Mouse (Mus musculus): ENCODE results near the gene H2-Eb1.
"Not testable (repeated sequence)": the region's sequence is repeated elsewhere in the genome, so short reads cannot be mapped to it uniquely, and the experiment has no call there.

Gene H2-Eb1

DNA sequence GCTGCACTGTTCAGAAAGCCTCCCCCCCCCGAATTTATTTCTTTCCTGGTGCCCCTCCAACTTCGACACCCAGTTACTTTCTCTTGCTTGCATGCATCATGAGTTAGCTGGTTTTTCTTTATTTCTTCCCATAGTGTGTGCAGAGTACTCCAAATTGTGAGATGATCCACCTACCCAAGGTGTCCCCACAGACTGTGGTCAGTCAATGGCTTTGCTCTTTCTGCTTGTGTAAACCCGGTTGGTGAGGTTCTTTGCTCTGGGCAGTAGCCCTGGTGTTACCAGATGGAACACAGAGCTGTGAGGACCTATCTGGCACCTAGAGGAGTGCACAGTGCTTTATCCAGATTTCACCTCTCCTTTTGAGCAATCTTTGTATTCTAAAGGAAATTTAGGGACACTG lies 17.5 kb upstream of the H2-Eb1 start:
- no peak for DNase-seq (ENCODE audit: low read depth in 2 of 2, low spot score in 2 of 2)

DNA sequence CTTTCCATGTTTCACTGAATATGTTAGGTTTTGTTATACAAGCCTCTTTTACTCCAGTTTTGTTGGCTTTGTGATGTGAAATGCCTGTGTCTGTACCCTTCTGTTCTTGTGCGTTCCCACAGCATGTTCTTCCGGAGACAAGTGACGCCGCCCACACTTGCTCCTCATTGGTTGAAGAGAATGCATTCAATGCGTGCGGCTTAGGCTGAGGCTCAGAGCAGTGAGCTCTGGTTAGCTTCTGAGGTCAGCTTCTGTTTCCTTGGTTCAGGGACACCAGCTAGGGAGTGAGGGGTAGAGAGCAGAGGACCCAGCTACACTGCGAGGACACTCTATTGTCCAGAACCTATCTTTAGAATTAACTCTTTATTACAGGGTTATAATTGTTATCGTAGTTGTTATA lies 14.1 kb upstream of the H2-Eb1 start:
- peak; percentile 67 to 79 for DNase-seq (ENCODE audit: low read depth in 2 of 2, low spot score in 2 of 2)

DNA sequence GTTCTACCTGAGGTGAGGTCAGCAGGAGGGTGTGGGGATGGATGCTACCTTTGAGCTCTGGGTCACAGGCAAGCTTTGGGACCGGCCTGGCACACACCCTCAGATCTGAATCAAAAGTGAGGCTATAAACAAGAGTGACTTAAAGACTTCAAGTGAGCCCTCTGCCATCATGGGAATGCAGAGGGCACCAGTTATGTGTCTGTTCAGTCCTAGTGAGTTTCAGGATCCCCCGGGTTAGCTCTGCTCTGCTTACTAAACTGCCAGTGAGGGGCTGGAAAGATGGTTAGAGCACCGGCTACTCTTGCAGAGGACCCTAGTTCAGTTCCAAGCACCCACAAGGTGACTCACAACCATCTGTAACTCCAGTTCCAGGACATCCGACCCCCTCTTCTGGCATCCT lies 13.1 kb upstream of the H2-Eb1 start:
- no peak for DNase-seq (ENCODE audit: low read depth in 2 of 2, low spot score in 2 of 2)

DNA sequence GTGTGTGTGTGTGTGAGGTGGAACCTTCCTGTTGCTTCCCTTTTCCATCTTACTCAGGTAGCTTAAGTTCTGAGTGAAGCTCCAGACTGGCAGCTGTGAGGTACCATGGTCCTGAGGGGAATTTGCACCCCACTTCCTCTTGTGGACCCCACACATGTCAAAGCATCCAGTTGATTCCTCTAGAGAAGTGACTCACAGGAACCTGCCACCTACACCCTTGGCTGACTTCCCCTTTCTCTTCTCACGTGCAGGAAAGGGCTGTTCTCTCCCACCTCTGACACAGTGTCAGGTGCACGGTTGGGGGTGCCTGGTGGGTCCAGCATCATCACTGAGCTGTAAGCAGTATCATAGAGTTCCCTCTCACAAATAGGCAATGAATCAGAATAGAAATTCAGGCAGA lies 12.1 kb upstream of the H2-Eb1 start:
- DNase-seq (ENCODE audit: low read depth in 2 of 2, low spot score in 2 of 2), result no peak

DNA sequence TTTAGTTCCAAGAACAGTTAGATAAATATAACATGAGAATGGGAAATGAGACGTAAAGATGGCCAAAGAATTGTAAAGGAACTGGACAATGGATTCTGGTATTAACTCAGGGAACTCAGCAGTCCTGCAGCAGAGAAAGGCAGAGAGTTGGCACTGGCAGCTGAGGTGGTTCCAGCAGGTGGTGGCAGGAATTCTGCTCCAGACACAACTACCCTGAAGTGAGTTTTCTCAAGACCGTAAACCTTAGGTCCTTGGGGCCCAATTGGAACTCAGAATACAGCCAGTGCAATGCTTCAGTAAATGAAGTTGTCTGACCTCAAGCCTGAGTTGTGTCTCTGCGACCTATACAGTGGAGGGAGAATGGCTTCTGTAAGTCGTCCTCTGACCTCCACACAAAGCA lies 11.4 kb upstream of the H2-Eb1 start:
- no peak for DNase-seq (ENCODE audit: low read depth in 2 of 2, low spot score in 2 of 2)

DNA sequence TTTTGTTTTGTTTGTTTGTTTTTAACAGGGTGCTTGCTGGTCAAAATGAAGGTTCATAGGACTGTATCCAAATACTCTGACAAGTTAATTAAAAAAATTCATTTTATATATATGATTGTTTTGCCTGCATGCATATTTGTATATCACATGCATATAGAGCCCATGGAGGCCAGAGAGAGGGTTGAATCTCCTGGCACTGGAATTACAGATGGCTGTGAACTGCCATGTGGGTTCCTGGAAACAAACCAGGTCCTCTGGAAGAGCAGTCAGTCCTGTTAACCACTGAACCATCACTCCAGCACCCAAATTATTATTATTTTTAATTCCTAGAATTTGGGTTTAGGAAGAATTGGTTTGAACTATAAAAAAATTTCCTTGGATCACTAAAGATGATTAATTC lies 10.4 kb upstream of the H2-Eb1 start:
- no peak for DNase-seq (ENCODE audit: low read depth in 2 of 2, low spot score in 2 of 2)

DNA sequence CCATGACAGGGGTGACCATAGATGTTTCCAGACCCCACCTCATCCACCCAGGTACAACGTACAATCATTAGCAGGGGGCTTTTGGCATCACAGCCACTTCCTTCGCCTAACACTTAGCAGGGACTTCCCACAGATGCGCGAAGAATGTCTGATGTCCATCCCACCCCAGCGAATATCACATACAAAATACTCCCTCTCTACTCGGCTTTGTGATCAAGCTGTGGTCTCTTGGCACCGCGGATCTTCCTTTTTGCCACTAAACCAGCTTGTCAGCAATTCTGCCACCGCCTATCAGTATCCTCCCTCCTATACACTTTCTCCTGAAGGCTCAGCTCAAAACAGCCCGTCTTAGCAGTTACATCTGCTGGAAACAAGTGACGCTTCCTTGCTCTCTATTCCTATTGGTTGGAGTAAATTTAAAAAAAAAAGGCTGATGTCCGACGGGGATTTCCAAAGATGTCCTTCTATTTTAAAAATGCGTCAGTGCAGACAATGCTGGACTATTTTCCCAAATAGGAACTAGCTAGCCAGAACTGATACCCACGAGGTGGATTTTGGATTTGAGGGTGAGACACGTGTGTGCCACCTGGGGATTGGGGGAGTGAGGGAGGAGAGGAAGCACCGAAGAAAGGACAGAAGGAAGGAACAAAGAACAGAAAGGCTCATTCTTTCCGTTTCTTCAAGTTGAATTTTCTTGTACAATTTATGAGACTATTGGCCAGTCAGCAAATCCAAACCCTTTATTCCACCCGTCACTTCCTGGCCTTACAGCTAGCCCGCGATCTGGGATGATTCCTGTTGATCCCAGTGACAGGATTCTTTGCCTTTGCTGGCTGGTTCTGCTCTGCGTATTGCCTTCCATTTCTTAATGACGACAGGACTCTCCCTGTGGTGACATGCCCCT lies 9.5 kb upstream of the H2-Eb1 start:
- peak; percentile 47 to 60 for DNase-seq (ENCODE audit: low read depth in 2 of 2, low spot score in 2 of 2)

DNA sequence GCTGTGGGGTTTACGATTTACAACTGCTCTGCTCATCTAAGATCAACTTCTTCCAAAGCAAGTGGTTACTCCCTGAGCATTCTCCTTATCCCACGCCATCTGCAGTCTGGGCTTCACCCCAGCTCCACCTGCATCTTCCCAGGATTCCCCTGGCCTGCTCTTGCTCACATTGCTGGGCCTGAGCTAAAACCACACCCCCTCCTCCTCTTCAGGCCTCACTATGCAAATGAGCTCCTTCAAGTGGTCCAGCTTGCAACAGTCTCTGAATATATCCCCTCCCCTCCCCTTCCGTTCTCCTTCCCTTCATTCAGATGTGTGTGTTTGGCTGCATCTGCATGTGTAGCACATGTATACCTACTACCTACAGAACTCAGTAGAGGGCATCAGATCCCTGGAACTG lies 6.3 kb upstream of the H2-Eb1 start:
- no peak for DNase-seq (ENCODE audit: low read depth in 2 of 2, low spot score in 2 of 2)

DNA sequence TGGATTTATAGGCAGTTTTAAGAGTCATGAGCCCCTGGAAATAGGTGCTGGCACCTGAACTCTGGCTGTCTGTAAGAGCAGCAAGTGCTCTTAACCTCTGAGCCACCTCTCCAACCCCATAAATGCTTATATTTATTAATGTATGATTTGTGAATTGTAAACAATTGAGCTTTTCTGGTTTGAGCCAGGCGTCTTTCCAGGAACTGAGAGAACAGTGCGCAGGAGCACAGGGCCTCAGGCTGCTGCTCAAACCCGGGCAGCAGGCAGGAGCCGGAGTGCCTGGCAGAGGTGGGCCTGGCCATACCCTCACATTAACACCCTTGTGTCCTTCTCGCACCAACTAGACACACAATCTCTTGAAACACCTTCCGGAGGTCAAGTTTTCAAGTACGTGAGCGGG lies 5.6 kb upstream of the H2-Eb1 start:
- no peak for DNase-seq (ENCODE audit: low read depth in 2 of 2, low spot score in 2 of 2)

DNA sequence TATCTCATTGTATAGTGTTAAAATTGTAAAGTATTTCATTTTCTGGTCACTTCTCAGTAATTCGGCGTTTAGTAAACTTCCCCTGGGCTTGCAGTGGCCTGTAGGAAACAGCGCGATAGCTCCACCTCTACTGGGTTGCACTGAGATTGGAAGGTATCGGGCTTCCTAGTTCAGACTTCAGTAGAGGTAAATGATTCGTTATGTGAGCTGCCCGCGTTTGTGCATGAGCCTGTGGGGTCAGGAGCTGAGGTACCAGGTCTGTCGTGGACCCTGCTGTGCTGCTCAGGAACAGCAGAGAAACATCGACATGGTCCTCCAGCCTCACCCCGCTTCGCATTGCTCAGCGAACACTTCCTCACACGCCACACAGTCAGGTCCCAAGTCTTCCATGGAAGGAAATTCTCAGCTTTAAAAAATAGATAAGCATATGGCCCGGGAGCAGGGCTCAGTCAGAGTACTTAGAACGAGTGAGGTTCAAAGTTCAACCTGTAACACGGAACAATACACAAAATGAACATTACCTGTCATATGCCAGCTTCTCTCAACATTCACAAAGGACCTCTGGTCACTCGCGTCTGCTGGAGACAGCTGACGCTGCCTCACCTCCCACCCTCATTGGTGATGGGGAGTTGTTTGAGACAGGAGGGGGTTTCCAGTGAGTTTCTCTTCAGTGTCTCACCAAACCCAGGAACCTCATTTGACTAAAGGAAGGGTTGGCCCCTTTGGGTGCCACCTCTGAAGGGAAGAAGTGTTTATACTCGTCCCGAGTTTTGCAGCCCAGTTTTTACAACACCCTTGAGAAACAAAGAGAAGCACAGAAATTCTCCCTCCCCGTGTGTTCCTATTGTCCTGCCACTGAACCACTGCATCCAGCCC lies 4.7 kb upstream of the H2-Eb1 start:
- DNase-seq (ENCODE audit: low read depth in 2 of 2, low spot score in 2 of 2), result no peak

DNA sequence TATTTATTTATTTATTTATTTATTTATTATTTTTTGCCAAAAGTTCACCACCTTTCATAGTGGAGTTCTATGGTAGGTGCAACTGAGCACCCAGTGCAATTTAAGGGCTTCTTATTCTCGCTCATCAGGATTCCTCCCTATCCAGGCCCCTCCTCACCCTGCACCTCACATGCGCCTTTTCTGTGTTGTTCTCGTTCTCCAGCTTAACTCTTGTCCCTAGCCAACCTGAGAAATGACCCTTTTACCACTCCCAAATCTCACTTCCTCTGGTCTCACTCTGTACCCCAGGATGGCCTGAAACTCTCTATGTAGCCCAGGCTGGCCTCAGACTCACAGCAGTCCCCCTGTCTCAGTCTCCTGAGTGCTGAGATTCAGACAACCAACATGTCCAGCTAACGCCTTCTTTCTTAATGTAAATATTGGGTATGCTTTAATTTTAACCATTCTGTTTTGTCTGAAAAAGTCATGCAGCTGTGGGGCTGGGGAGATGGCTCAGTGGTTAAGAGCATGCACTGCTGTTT lies 3.9 kb upstream of the H2-Eb1 start:
- DNase-seq (ENCODE audit: low read depth in 2 of 2, low spot score in 2 of 2), result no peak

DNA sequence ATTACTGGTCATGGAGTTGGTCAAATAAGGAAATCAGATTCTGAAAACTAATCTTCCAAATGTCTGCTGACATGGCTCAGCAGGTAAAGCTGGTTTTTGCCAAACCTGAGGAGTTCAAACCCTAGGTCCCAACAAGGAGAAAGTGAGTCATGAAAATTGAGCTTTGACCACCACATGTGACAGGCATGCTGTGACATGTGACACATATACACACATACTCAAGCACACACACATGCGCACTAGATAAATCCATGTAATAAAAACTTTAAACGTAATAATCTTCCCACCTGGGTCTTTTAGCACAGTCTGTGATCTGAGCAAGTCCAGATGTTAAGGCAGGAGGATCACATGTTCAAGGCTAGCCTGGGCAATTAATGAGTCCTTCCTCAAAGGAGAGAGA lies 1.9 kb upstream of the H2-Eb1 start:
- DNase-seq (ENCODE audit: low read depth in 2 of 2, low spot score in 2 of 2), result no peak

DNA sequence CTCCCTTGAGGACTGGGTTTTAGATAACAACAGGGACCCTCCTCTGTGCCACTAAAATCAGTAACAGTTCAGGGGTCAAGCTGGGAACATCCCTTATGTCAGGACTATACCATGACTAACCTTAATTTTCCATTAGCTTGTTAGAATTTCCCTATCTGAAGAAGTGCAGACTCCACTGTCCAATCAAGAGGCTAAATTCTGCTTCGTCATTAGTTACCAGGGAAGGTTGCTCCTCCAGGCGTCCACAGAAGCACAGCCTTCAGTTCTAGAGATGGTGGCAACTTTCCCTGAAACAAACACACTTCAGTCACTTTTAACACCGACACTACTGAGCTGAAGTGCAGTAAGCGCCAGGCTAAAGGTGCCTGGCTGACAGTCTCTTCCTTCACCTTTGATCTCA lies 916 bp upstream of the H2-Eb1 start:
- DNase-seq (ENCODE audit: low read depth in 2 of 2, low spot score in 2 of 2), result peak; percentile 55 to 59

DNA sequence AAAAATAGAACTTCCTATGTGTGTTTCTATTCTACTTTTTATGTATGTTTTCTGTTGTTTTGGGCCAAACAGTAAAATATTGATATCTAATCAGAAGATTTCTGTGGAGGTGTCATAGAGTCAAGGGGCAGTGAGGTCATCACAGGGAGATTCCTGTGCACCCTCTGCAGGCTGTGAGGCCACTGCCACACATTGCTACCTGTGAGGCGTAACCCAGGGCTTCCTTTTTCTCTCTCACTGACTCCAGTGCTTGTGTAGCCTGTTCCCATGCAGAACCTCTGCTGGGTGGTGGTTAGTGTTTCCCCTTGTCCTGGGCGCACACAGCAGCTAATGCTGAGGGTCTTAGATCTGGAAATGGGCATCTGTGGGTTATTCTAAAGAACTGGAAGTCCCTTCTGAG lies 740 bp downstream of the H2-Eb1 start:
- no peak for DNase-seq (ENCODE audit: low read depth in 2 of 2, low spot score in 2 of 2)

DNA sequence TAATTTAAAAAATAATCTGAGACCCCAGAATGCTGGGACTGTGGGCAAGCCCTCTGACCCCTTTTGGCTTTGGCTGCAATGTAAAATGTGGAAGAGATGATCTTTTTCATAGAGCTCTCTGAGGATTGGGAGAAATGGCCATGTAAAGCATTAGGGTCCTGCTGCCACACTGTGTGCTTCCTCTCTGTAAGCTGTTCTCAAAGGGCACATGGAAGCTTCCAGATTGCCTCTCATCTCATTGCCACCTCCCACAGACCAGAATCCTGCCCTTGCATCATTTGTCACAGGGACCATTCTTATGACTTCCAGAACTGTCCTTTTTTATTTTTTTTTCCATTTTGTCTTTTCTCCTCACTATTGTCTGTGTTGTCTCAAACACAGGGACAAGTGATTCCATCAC lies 1.5 kb downstream of the H2-Eb1 start:
- no peak for DNase-seq (ENCODE audit: low read depth in 2 of 2, low spot score in 2 of 2)

DNA sequence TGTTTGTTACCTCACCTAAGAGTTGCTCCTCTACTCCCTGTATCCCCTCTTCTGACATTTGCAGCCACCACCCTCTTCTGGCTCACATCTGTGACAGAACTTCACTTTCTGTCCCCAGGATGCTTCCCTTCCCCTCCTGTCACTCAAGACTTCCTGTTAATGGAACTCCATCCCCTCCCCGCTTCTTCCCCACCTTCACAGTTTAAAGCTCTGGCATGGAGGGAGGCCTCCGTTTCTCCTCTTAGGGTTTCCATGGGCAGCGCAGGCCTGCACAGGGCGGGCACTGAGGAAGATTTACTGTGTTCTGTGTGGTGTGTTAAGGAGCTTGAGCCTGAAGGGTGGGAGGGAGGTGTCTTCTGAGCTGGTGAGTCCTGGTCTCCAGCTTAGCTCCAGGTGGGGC lies 2.5 kb downstream of the H2-Eb1 start:
- DNase-seq (ENCODE audit: low read depth in 2 of 2, low spot score in 2 of 2), result no peak

DNA sequence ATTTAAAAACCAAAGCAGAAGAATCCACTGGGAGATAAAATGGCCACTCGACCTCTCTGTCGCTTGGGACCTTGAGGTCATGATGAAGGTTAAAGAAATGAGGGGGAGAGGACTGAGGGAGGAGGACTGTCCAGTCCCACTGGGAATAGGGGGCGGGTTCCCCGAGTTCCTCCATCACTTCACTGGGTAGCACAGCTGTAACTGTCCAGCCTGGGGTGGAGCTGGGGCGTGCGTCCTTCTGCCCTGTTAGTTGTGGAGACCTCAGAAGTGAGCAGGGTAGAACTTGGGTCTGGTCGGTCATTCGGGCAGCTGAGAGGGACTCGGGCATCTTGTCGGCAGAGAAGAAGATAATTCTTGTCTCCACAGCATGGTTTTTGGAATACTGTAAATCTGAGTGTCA lies 3.6 kb downstream of the H2-Eb1 start:
- no peak for DNase-seq (ENCODE audit: low read depth in 2 of 2, low spot score in 2 of 2)

DNA sequence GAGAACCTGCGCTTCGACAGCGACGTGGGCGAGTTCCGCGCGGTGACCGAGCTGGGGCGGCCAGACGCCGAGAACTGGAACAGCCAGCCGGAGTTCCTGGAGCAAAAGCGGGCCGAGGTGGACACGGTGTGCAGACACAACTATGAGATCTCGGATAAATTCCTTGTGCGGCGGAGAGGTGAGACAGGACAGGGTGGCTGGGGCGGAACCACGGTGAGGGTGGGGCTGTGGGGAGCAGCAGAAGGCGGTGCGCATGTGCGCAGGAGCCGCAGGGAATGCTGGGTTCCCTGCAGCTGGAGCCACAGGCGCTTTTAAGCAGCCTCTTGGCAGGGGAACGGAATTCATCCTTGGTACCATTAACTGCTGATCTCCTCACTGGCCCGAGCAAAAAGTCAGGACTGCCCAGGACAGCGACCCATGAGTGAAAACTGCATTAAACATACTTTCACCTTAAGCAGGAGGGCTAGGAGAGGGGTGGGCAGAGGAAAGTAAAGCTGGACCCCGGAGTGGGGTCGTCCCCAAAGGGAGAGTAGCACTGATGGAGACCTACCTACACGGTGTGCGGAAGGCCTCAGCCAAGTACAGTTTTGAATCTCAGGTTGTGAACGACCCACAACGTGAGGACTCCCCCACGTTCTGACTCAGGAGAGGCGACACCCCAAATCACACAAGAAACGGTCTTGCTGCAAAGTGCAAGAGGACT lies 4.2 kb downstream of the H2-Eb1 start:
- no peak for DNase-seq (ENCODE audit: low read depth in 2 of 2, low spot score in 2 of 2)

DNA sequence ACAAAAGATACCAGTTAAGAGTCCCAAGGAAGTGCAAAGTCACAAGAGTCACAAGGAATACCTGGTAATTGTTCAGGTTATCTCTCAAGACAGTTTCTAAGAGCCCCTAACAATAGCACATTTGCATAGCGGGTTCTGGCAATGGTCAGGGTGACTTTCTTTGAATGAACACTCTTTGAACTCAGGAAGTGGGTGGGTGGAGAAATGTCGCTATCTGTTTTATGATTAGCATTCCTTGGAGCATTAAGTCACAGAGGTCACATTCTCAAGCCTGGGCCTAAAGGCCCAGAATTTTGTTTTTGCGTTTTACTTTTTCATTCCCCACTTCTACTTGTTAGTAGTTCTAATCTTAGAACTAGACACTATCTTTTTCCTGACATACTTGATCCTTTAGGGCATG lies 4.9 kb downstream of the H2-Eb1 start:
- not testable (repeated sequence) for DNase-seq (ENCODE audit: low read depth in 2 of 2, low spot score in 2 of 2)

DNA sequence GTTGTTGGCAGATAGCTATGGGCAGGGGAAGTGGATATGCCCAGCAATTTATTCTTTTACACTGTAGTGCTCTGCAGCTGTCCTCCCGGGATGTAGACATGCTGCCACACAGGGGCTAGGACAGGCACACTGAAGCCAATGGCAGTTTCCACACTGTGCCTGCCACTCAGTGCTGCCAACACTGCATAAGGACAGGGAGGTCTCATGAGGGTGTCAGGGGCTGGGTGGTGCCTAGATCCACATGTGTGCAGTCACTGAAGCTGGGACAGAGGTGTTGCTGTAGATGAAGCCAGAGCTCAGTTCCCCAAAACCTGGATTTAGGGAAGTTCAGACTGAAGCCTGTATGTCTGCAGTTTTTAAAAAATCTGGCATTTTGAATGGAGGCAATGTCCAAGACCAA lies 6.5 kb downstream of the H2-Eb1 start:
- no peak for DNase-seq (ENCODE audit: low read depth in 2 of 2, low spot score in 2 of 2)

DNA sequence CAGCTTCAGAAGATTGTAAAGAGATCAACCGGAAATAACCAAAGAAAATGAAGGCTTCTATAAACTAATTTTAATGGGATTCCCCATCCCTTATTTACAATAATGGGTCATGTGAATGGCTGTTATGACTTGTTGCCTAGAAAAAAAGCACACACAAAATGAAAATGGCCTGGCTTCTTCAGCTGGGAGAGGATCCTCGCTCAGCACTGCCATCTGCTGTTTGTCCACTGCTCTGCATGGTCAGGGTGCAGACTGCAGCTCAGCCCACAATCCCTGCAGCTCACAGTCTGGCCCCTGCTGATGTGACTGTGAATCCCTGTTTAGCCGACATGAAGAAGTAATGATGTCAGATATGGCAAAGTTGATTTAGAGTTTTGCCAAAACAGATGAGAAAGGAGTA lies 7.7 kb downstream of the H2-Eb1 start:
- DNase-seq (ENCODE audit: low read depth in 2 of 2, low spot score in 2 of 2), result peak; percentile 72 to 88

Data from CD8-positive naive resting alpha-beta T cell, adult 2 months (primary cell).